Mouse (Mus musculus) CH12.LX (cell line): Measurements from ENCODE around the gene Cdk4. TPM values are rescaled to one million over a fixed set of nuclear protein-coding genes. Genes with fewer than 3 reads are reported as not detected.

Source experiments
- DNase-seq: peaks from one replicate; pipeline ENCODE4 v3.0.0-alpha.2; 2013; ENCODE audit errors: extremely low read depth
- H3K27ac ChIP-seq: 2 replicates; pipeline ENCODE4 v1.5.1; 2012; ENCODE audit warnings: low read depth, mild to moderate bottlenecking, control low read depth, moderate library complexity; ENCODE audit not compliant: insufficient read depth
- H3K27me3 ChIP-seq: replicated peaks from 2 replicates; pipeline ENCODE3; 2012; ENCODE audit warnings: inconsistent platforms
- H3K36me3 ChIP-seq, 2 experiments: replicated peaks in 1 of 2; 2 replicates each; pipeline versions ENCODE3 to v1.6.1; 2012; ENCODE audit warnings: inconsistent platforms in 1 of 2, low read length in 1 of 2, mild to moderate bottlenecking in 1 of 2, mixed read lengths in 1 of 2, moderate library complexity in 1 of 2; ENCODE audit not compliant: control insufficient read depth in 1 of 2, insufficient read depth in 1 of 2
- H3K4me1 ChIP-seq, 2 experiments: 2 replicates each; pipeline ENCODE4 v1.6.1; 2012; ENCODE audit warnings: inconsistent platforms in 1 of 2, moderate library complexity in 1 of 2; ENCODE audit not compliant: insufficient read depth in 2 of 2, control insufficient read depth in 1 of 2
- H3K4me2 ChIP-seq: 2 replicates; pipeline ENCODE4 v1.6.1; 2012; ENCODE audit warnings: low read depth, mild to moderate bottlenecking, control low read depth; ENCODE audit not compliant: poor library complexity, insufficient read depth, severe bottlenecking
- H3K4me3 ChIP-seq, 3 experiments: fragments of 150-350 bp in 1 of 3; sonication (generic) in 1 of 3; replicated peaks in 1 of 3; 2 replicates each; pipeline versions ENCODE3 to v1.5.1; 2011 to 2012; ENCODE audit warnings: low read depth in 2 of 3, low read length in 2 of 3, mild to moderate bottlenecking in 2 of 3, moderate library complexity in 2 of 3, control low read depth in 1 of 3, improper control_type of control experiment in 1 of 3, inconsistent platforms in 1 of 3, mixed read lengths in 1 of 3; ENCODE audit not compliant: poor library complexity in 1 of 3
- H3K79me2 ChIP-seq: replicated peaks from 2 replicates; pipeline ENCODE4 v1.6.1; 2012; ENCODE audit warnings: mild to moderate bottlenecking, moderate library complexity; ENCODE audit not compliant: control insufficient read depth, poor library complexity, insufficient read depth, severe bottlenecking; ENCODE audit errors: extremely low read depth
- H3K9ac ChIP-seq: 2 replicates; pipeline ENCODE4 v1.6.1; 2012; ENCODE audit warnings: low read depth, mild to moderate bottlenecking, control low read depth, moderate library complexity; ENCODE audit not compliant: insufficient read depth
- H3K9me3 ChIP-seq: replicated peaks from 2 replicates; pipeline ENCODE3; 2012; ENCODE audit warnings: low read length, inconsistent platforms, mixed read lengths
- CHD1 ChIP-seq: IDR thresholded peaks from 2 replicates; pipeline ENCODE4 v1.6.1; 2012; ENCODE audit warnings: low read depth, low read length, improper control_type of control experiment, inconsistent platforms
- CTCF ChIP-seq, 2 experiments: IDR thresholded peaks in 1 of 2; conservative IDR thresholded peaks in 1 of 2; 2 replicates each; pipeline ENCODE4 v1.5.1; 2011 to 2012; ENCODE audit warnings: low read depth in 2 of 2, low read length in 2 of 2, improper control_type of control experiment in 1 of 2, inconsistent platforms in 1 of 2, mild to moderate bottlenecking in 1 of 2, moderate library complexity in 1 of 2
- GABPA ChIP-seq: IDR thresholded peaks from 2 replicates; pipeline ENCODE4 v1.6.1; 2012; ENCODE audit warnings: low read depth, low read length, improper control_type of control experiment, inconsistent platforms; ENCODE audit not compliant: insufficient replicate concordance
- IRF4 ChIP-seq: IDR thresholded peaks from 2 replicates; pipeline ENCODE4 v1.6.1; 2014; ENCODE audit warnings: low read depth, mild to moderate bottlenecking, inconsistent platforms, low read length, improper control_type of control experiment
- KAT2A ChIP-seq: IDR thresholded peaks from 2 replicates; pipeline ENCODE4 v1.6.1; 2012; ENCODE audit warnings: low read length, improper control_type of control experiment, inconsistent platforms; ENCODE audit not compliant: insufficient replicate concordance
- MEF2A ChIP-seq: IDR thresholded peaks from 2 replicates; pipeline ENCODE4 v1.6.1; 2014; ENCODE audit warnings: low read depth, mild to moderate bottlenecking, inconsistent platforms, low read length, improper control_type of control experiment, borderline replicate concordance
- MXI1 ChIP-seq: IDR thresholded peaks from 2 replicates; pipeline ENCODE4 v1.6.1; 2011; ENCODE audit warnings: mild to moderate bottlenecking, low read depth, low read length, improper control_type of control experiment
- NELFE ChIP-seq: IDR thresholded peaks from 2 replicates; pipeline ENCODE4 v1.6.1; 2011; ENCODE audit warnings: low read depth, low read length, improper control_type of control experiment
- NRF1 ChIP-seq: IDR thresholded peaks from 2 replicates; pipeline ENCODE4 v1.6.1; 2014; ENCODE audit warnings: low read depth, mild to moderate bottlenecking, inconsistent platforms, low read length, improper control_type of control experiment, moderate library complexity
- POLR2A ChIP-seq: IDR thresholded peaks from 2 replicates; pipeline ENCODE4 v1.6.1; 2011; ENCODE audit warnings: low read depth, mild to moderate bottlenecking, improper control_type of control experiment, low read length
- POLR2AphosphoS2 ChIP-seq: IDR thresholded peaks from 2 replicates; pipeline ENCODE4 v1.6.1; 2011; ENCODE audit warnings: low read depth, low read length, improper control_type of control experiment
- RCOR1 ChIP-seq: conservative IDR thresholded peaks from 2 replicates; pipeline ENCODE4 v1.6.1; 2012; ENCODE audit warnings: low read depth, mild to moderate bottlenecking, inconsistent platforms, low read length, improper control_type of control experiment
- TBP ChIP-seq: conservative IDR thresholded peaks from 2 replicates; pipeline ENCODE4 v1.6.1; 2011; ENCODE audit warnings: low read depth, low read length, improper control_type of control experiment
- UBTF ChIP-seq: IDR thresholded peaks from 2 replicates; pipeline ENCODE4 v1.6.1; 2012; ENCODE audit warnings: low read depth, mild to moderate bottlenecking, inconsistent platforms, low read length, improper control_type of control experiment, moderate library complexity
- USF1 ChIP-seq: IDR thresholded peaks from 2 replicates; pipeline ENCODE4 v1.6.1; 2014; ENCODE audit warnings: low read depth, mild to moderate bottlenecking, inconsistent platforms, low read length, improper control_type of control experiment
- USF2 ChIP-seq: conservative IDR thresholded peaks from 2 replicates; pipeline ENCODE4 v1.6.1; 2011; ENCODE audit warnings: low read depth, low read length, improper control_type of control experiment
- ZC3H11A ChIP-seq: IDR thresholded peaks from 2 replicates; pipeline ENCODE4 v1.6.1; 2012; ENCODE audit warnings: low read depth, mild to moderate bottlenecking, inconsistent platforms, low read length, improper control_type of control experiment
- dilution Hi-C: fragments of 300-500 bp; cut with MboI; formaldehyde crosslinking; loops from 2 replicates; pipeline ENCODE4 v1.14.3; 2020; ENCODE audit warnings: low sequenced_read_pairs; ENCODE audit not compliant: extremely low pct_unique_long_range_greater_than_20kb, extremely low pct_ligation_motif_present
- in situ Hi-C: fragments of 300-500 bp; cut with MboI; formaldehyde crosslinking; loops from 3 replicates; pipeline ENCODE4 v1.14.3; 2019; ENCODE audit warnings: low sequenced_read_pairs, low pct_ligation_motif_present, low pct_unique_long_range_greater_than_20kb, mixed read lengths
- polyA plus RNA-seq: library from polyadenylated mRNA; unstranded; fragments of >175 nt; gene quantifications from 2 replicates; pipeline ENCODE4 v1.2.1, GENCODE M21; 2012; ENCODE audit warnings: low read depth; ENCODE audit not compliant: insufficient read length
- total RNA-seq, 2 experiments: library from RNA; depleted of rRNA; stranded (reverse); fragments of 300-350 nt in 1 of 2; fragments of >200 nt in 1 of 2; gene quantifications; 2 replicates each; pipeline ENCODE4 v1.2.3; 2012 to 2014

Cdk4 gene
- total and polyA plus RNA-seq, 3 experiments, result 257 to 921 (median 864) TPM

- H3K4me3 ChIP-seq, result no peak overlapping the region
- H3K4me1 ChIP-seq, result peaks cover 0 to 6% of the 10 kb centered on the region in 2 experiments; a peak in 2 of 4 replicates
- H3K36me3 ChIP-seq, result peaks cover 74 to 97% of the 10 kb centered on the region in 2 experiments
- no peak overlapping the region for H3K9ac ChIP-seq
- DNase-seq, result no peak
- no peak overlapping the region for H3K4me2 ChIP-seq
- TF ChIP-seq USF2 (no peak), MXI1 (no peak), RCOR1 (no peak), POLR2AphosphoS2 (no peak)
- no peaks in the 10 kb centered on the region for H3K79me2 ChIP-seq
- H3K27me3 ChIP-seq, result no peaks in the 10 kb centered on the region
- dilution Hi-C loops (no loop called here), in situ Hi-C loops (no loop called here)
- peaks cover 11% of the 10 kb centered on the region for H3K9me3 ChIP-seq
- no peak overlapping the region for H3K27ac ChIP-seq
These were observed 29.4 kb downstream of the Cdk4 start for GRCm38 (mm10) chr10:127092742-127093141.

- peaks cover 77 to 98% of the 10 kb centered on the region in 2 experiments for H3K36me3 ChIP-seq
- in situ Hi-C loops, result no loop called here
These were observed 31.1 kb downstream of the Cdk4 start for GRCm38 (mm10) chr10:127094382-127094802.

GRCm38 (mm10) chr10:127098514-127098913 is 35.2 kb downstream of the Cdk4 start:
- H3K4me3 ChIP-seq, result no peak overlapping the region
- H3K9ac ChIP-seq, result no peak overlapping the region
- in situ Hi-C loops (no loop called here), dilution Hi-C loops (no loop called here)
- H3K4me1 ChIP-seq, result peaks cover 0 to 14% of the 10 kb centered on the region in 2 experiments; a peak in 2 of 4 replicates
- no peaks in the 10 kb centered on the region for H3K9me3 ChIP-seq
- peaks cover 69 to 86% of the 10 kb centered on the region in 2 experiments for H3K36me3 ChIP-seq
- no peak overlapping the region for H3K27ac ChIP-seq
- H3K27me3 ChIP-seq, result no peaks in the 10 kb centered on the region
- H3K4me2 ChIP-seq, result no peak overlapping the region
- DNase-seq, result no peak
- H3K79me2 ChIP-seq, result no peaks in the 10 kb centered on the region
- TF ChIP-seq IRF4 (no peak), UBTF (no peak), ZC3H11A (no peak), TBP (no peak), NRF1 (no peak), POLR2A (no peak), MEF2A (no peak), POLR2AphosphoS2 (no peak), NELFE (no peak), CHD1 (no peak), GABPA (no peak), CTCF (conservative IDR thresholded peaks at IDR 0.05 in 1 of 2, IDR thresholded peaks at IDR 0.05 in 1 of 2; ENCODE audit: low read depth in 2 of 2, low read length in 2 of 2) (no peak)

More at GRCm38 (mm10) chr10:127094382-127094802, 31.1 kb downstream of the Cdk4 start:
- Histone ChIP-seq H3K4me1 (peaks cover 0 to 9% of the 10 kb centered on the region in 2 experiments; a peak in 2 of 4 replicates), H3K4me3 (no peak overlapping the region), H3K4me2 (no peak overlapping the region), H3K9me3 (peaks cover 11% of the 10 kb centered on the region), H3K9ac (no peak overlapping the region), H3K27me3 (no peaks in the 10 kb centered on the region), H3K79me2 (no peaks in the 10 kb centered on the region), H3K27ac (no peak overlapping the region)
- TF ChIP-seq KAT2A, result no peak
- no peak for TF ChIP-seq USF1
- TF ChIP-seq UBTF, result no peak
- dilution Hi-C loops, result no loop called here
- no peak for DNase-seq
